Mouse (Mus musculus) erythroid progenitor cell, adult 5-6 weeks (primary cell): Measurements from ENCODE around the gene Tnfsf13. TPM values are rescaled to one million over a fixed set of nuclear protein-coding genes. Genes with fewer than 3 reads are reported as not detected.

Source experiments
- ATAC-seq: replicated peaks from 2 replicates; pipeline ENCODE4 v1.8.0; 2016; ENCODE audit warnings: moderate number of reproducible peaks, mild to moderate bottlenecking, moderate TSS enrichment, inconsistent platforms; ENCODE audit not compliant: poor library complexity, low FRiP score, severe bottlenecking
- total RNA-seq, 2 experiments: library from RNA; stranded (forward) in 1 of 2; stranded (reverse) in 1 of 2; fragments of 150-400 nt in 1 of 2; fragments of 186-747, 209-891 nt in 1 of 2; gene quantifications; 2 replicates each; pipeline versions ENCODE4 v1.2.3 to v1.2.4; 2015 to 2017; ENCODE audit warnings: low replicate concordance in 2 of 2

Tnfsf13 gene
- total RNA-seq, 2 experiments from 2014 or later, result not detected

GRCm38 (mm10) chr11:69682840-69683533 is 2.6 kb downstream of the Tnfsf13 start:
- ATAC-seq, result peak; percentile 65

GRCm38 (mm10) chr11:69682209-69682839 is 3.3 kb downstream of the Tnfsf13 start:
- peak; percentile 3; the same call in 1 of the 2 replicates for ATAC-seq

GRCm38 (mm10) chr11:69681314-69682208 is 4.0 kb downstream of the Tnfsf13 start, which contains the start of gene Senp3:
Gene Senp3, minus strand, starts transcription at chr11:69682084.
- ATAC-seq, result peak; percentile 90

- no peak for ATAC-seq
These were observed 5.3 kb downstream of the Tnfsf13 start for GRCm38 (mm10) chr11:69680136-69680855.

- ATAC-seq, result no peak
These were observed 6.4 kb downstream of the Tnfsf13 start for GRCm38 (mm10) chr11:69679144-69679543.

GRCm38 (mm10) chr11:69672211-69672706 is 13.3 kb downstream of the Tnfsf13 start, which contains the start of gene Eif4a1:
Gene Eif4a1, minus strand, starts transcription at chr11:69672423.
- ATAC-seq, result peak; percentile 89

- ATAC-seq, result peak; percentile 11
These were observed 13.9 kb downstream of the Tnfsf13 start for GRCm38 (mm10) chr11:69671726-69672124.

- peak; percentile 69 for ATAC-seq
These were observed 14.5 kb downstream of the Tnfsf13 start for GRCm38 (mm10) chr11:69670786-69671725.

GRCm38 (mm10) chr11:69666665-69667005 is 18.9 kb downstream of the Tnfsf13 start:
- no peak for ATAC-seq

- no peak for ATAC-seq
These were observed 19.5 kb downstream of the Tnfsf13 start, which contains the start of gene Cd68 for GRCm38 (mm10) chr11:69665961-69666664. Gene Cd68, minus strand, starts transcription at chr11:69666153.

GRCm38 (mm10) chr11:69665457-69665960 is 20.1 kb downstream of the Tnfsf13 start:
- ATAC-seq, result no peak

- no peak for ATAC-seq
These were observed 20.7 kb downstream of the Tnfsf13 start for GRCm38 (mm10) chr11:69664841-69665240.

- ATAC-seq, result no peak
These were observed 21.8 kb downstream of the Tnfsf13 start for GRCm38 (mm10) chr11:69663795-69664194.

GRCm38 (mm10) chr11:69662967-69663671 is 22.5 kb downstream of the Tnfsf13 start:
- no peak for ATAC-seq

GRCm38 (mm10) chr11:69662213-69662966 is 23.2 kb downstream of the Tnfsf13 start, which contains the start of gene Mpdu1:
Gene Mpdu1, minus strand, starts transcription at chr11:69662642.
- ATAC-seq, result peak; percentile 96

GRCm38 (mm10) chr11:69661221-69661881 is 24.2 kb downstream of the Tnfsf13 start:
- no peak for ATAC-seq
